Mouse (Mus musculus) right cerebral cortex, postnatal 10 days (tissue): ENCODE measurements around the gene Ankrd24.

ENCODE experiments used
- DNase-seq, 2 experiments: peaks; one replicate each; pipeline ENCODE4 v3.0.0; 2021; ENCODE audit warnings: low spot score in 2 of 2

Gene Ankrd24

GRCm38 (mm10) chr10:81628390-81628789, at the start of gene Ankrd24:
Gene Ankrd24, plus strand, starts transcription at chr10:81628540.
- peak in 1 of 2 experiments; percentile 49 for DNase-seq

- no peak for DNase-seq
Measured at GRCm38 (mm10) chr10:81579967-81580366, 48.4 kb upstream of the Ankrd24 start.

- no peak for DNase-seq
Measured at GRCm38 (mm10) chr10:81580441-81581070, 47.8 kb upstream of the Ankrd24 start.

- DNase-seq: no peak
Measured at GRCm38 (mm10) chr10:81583347-81583746, 45.0 kb upstream of the Ankrd24 start.

GRCm38 (mm10) chr10:81588739-81589138, 39.6 kb upstream of the Ankrd24 start:
- DNase-seq: no peak

- DNase-seq: no peak
Measured at GRCm38 (mm10) chr10:81591846-81592245, 36.5 kb upstream of the Ankrd24 start.

- DNase-seq: no peak
Measured at GRCm38 (mm10) chr10:81592631-81593030, 35.7 kb upstream of the Ankrd24 start.

- DNase-seq: no peak
Measured at GRCm38 (mm10) chr10:81593223-81593622, 35.1 kb upstream of the Ankrd24 start.

- DNase-seq: no peak
Measured at GRCm38 (mm10) chr10:81593935-81594334, 34.4 kb upstream of the Ankrd24 start.

GRCm38 (mm10) chr10:81595599-81595998, 32.7 kb upstream of the Ankrd24 start:
- no peak for DNase-seq

- no peak for DNase-seq
Measured at GRCm38 (mm10) chr10:81596611-81597010, 31.7 kb upstream of the Ankrd24 start.

- no peak for DNase-seq
Measured at GRCm38 (mm10) chr10:81597137-81597950, 31.0 kb upstream of the Ankrd24 start.

- no peak for DNase-seq
Measured at GRCm38 (mm10) chr10:81598342-81598741, 30.0 kb upstream of the Ankrd24 start.

GRCm38 (mm10) chr10:81598871-81599270, 29.5 kb upstream of the Ankrd24 start:
- DNase-seq: no peak

GRCm38 (mm10) chr10:81599630-81600029, 28.7 kb upstream of the Ankrd24 start:
- DNase-seq: no peak

GRCm38 (mm10) chr10:81600096-81600495, 28.2 kb upstream of the Ankrd24 start:
- no peak for DNase-seq

GRCm38 (mm10) chr10:81600738-81601203, 27.6 kb upstream of the Ankrd24 start, which contains the start of gene Tle6:
Gene Tle6, minus strand, starts transcription at chr10:81601073.
- DNase-seq: peak; percentile 97

GRCm38 (mm10) chr10:81601396-81601905, 26.9 kb upstream of the Ankrd24 start:
- no peak for DNase-seq

GRCm38 (mm10) chr10:81602741-81603151, 25.6 kb upstream of the Ankrd24 start:
- no peak for DNase-seq

- DNase-seq: no peak
Measured at GRCm38 (mm10) chr10:81604019-81604967, 24.0 kb upstream of the Ankrd24 start.

GRCm38 (mm10) chr10:81604968-81605665, 23.2 kb upstream of the Ankrd24 start:
- peak; percentile 91 to 94 for DNase-seq
